Mouse (Mus musculus): ENCODE measurements around the gene Stx2.

Stx2 gene

GRCm38 (mm10) chr5:129008412-129008826, at the start of gene Stx2:
Gene Stx2, minus strand, starts transcription at chr5:129008574.
- DNase-seq (ENCODE audit: low read depth) = peak; percentile 97

- DNase-seq (ENCODE audit: low read depth) = no peak
These were observed 46.4 kb upstream of the Stx2 start for GRCm38 (mm10) chr5:129054675-129055284.

- no peak for DNase-seq (ENCODE audit: low read depth)
These were observed 44.4 kb upstream of the Stx2 start for GRCm38 (mm10) chr5:129052636-129053355.

GRCm38 (mm10) chr5:129051910-129052309, 43.5 kb upstream of the Stx2 start:
- DNase-seq (ENCODE audit: low read depth) = no peak

GRCm38 (mm10) chr5:129049372-129049771, 41.0 kb upstream of the Stx2 start:
- peak; percentile 29 for DNase-seq (ENCODE audit: low read depth)

- no peak for DNase-seq (ENCODE audit: low read depth)
These were observed 37.5 kb upstream of the Stx2 start for GRCm38 (mm10) chr5:129045641-129046580.

GRCm38 (mm10) chr5:129037739-129038138, 29.4 kb upstream of the Stx2 start:
- no peak for DNase-seq (ENCODE audit: low read depth)

GRCm38 (mm10) chr5:129036678-129037077, 28.3 kb upstream of the Stx2 start:
- no peak for DNase-seq (ENCODE audit: low read depth)

- DNase-seq (ENCODE audit: low read depth) = no peak
These were observed 20.9 kb upstream of the Stx2 start for GRCm38 (mm10) chr5:129029131-129029723.

- peak; percentile 17 for DNase-seq (ENCODE audit: low read depth)
These were observed 18.3 kb upstream of the Stx2 start for GRCm38 (mm10) chr5:129026637-129027036.

- DNase-seq (ENCODE audit: low read depth) = no peak
These were observed 17.8 kb upstream of the Stx2 start for GRCm38 (mm10) chr5:129026171-129026570.

GRCm38 (mm10) chr5:129025725-129026124, 17.4 kb upstream of the Stx2 start:
- DNase-seq (ENCODE audit: low read depth) = no peak

GRCm38 (mm10) chr5:129025048-129025447, 16.7 kb upstream of the Stx2 start:
- DNase-seq (ENCODE audit: low read depth) = no peak

GRCm38 (mm10) chr5:129020731-129021130, 12.4 kb upstream of the Stx2 start:
- peak; percentile 28 for DNase-seq (ENCODE audit: low read depth)

GRCm38 (mm10) chr5:129020300-129020668, 11.9 kb upstream of the Stx2 start:
- peak; percentile 86 for DNase-seq (ENCODE audit: low read depth)

GRCm38 (mm10) chr5:129019497-129020299, 11.3 kb upstream of the Stx2 start, which contains the start of gene Ran:
Gene Ran, plus strand, starts transcription at chr5:129020069.
- DNase-seq (ENCODE audit: low read depth) = peak; percentile 98

GRCm38 (mm10) chr5:129018782-129019489, 10.6 kb upstream of the Stx2 start:
- DNase-seq (ENCODE audit: low read depth) = peak; percentile 45

- DNase-seq (ENCODE audit: low read depth) = no peak
These were observed 8.0 kb upstream of the Stx2 start for GRCm38 (mm10) chr5:129016370-129016769.

GRCm38 (mm10) chr5:129015540-129015939, 7.2 kb upstream of the Stx2 start:
- DNase-seq (ENCODE audit: low read depth) = no peak

- no peak for DNase-seq (ENCODE audit: low read depth)
These were observed 6.6 kb upstream of the Stx2 start for GRCm38 (mm10) chr5:129015020-129015419.

- DNase-seq (ENCODE audit: low read depth) = no peak
These were observed 2.6 kb upstream of the Stx2 start for GRCm38 (mm10) chr5:129010937-129011336.

Measured in NIH3T3 (cell line).